Mouse (Mus musculus) right cerebral cortex, postnatal 10 days (tissue): ENCODE measurements around the gene Dbndd2.

Experiments used
- DNase-seq, 2 experiments: peaks; one replicate each; pipeline ENCODE4 v3.0.0; 2021; ENCODE audit warnings: low spot score in 2 of 2

Dbndd2 gene

DNA sequence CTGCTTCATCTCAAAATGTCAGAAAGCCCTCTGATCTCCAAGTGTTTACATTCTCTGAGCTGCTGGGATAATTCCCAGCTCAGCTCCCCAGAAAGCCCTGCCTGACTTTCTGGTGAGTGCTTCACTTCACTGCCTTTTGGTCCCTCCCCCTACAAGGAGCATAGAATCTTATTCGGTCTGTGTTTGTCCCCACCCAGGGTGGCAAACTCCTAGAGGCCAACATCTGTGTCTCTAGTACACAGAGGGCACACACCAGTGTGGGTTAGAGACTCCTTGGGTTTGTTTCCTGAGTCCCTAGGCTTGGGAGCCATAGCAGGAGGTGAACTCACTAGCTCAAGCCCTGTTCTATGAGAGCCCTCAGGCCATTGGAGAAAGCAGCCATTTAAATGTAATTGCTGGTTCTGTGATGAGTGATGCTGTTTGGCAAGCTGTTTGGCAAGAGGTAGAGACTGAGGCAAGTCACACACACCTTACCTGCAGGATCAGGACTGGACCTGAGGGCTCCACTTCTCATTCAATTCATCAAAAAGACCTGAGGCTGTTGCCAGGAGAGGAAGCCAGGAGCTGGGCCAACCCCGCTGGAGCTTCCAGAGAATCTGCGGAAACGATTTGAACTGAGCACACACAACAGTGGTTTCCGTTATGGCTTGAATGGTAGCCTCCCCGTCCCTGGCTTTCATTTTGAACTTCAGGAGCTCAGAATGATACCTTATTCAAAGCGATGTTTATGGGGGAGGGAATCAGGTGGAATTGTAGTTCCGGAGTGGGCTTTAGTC is 54.9 kb downstream of the Dbndd2 start:
- no peak for DNase-seq

DNA sequence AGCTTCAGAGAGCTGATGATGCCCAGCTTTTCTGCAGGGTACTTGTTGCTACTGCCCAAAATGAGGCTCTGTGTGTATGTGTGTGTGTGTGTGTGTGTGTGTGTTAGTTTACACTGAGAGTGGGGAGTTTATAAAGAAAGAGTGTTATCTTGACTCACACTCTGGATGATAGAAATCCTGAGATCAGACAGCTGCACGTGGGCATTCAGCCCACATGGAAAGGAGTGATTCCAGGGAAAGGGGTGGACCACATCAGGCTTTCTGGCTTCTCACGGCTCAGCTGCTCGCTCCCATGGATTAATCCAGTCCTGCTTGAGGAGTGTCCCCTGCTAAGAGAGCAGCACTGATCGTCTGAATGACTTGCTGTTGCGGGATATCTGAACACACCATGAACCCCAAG is 56.2 kb downstream of the Dbndd2 start:
- peak; percentile 55 to 69 for DNase-seq

DNA sequence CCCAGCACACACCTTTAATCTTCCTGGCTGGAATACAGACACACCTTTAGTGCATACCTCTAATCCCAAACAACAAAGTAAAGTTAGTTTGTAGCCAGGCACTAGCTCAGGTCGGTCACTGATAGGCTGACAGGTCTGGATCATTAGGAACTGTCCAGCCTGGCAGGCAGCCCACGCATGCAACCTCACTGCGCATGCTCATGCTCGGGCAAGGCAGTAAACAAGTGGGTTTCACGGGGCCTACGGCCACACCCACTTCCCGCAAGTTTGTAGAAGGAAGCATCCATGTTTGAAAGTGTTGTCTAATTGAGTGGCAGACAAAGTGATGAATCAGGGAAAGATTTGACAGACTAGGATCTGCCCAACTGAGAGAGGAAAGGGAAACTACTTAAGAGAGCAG is 56.7 kb downstream of the Dbndd2 start:
- DNase-seq = no peak
